Mouse (Mus musculus) G1E (cell line): ENCODE measurements around the gene Cbx4.

Source experiments
- CTCF ChIP-seq: IDR thresholded peaks from 2 replicates; pipeline ENCODE4 v1.5.1; 2012; ENCODE audit warnings: low read depth, low read length, inconsistent platforms, mixed read lengths
- GATA1 ChIP-seq: IDR thresholded peaks from 2 replicates; pipeline ENCODE4 v1.6.1; 2012; ENCODE audit warnings: borderline replicate concordance, low read length, inconsistent platforms, mixed read lengths
- TAL1 ChIP-seq: conservative IDR thresholded peaks from 2 replicates; pipeline ENCODE4 v1.6.1; 2012; ENCODE audit warnings: low read depth, low read length, inconsistent platforms, mixed read lengths

DNA sequence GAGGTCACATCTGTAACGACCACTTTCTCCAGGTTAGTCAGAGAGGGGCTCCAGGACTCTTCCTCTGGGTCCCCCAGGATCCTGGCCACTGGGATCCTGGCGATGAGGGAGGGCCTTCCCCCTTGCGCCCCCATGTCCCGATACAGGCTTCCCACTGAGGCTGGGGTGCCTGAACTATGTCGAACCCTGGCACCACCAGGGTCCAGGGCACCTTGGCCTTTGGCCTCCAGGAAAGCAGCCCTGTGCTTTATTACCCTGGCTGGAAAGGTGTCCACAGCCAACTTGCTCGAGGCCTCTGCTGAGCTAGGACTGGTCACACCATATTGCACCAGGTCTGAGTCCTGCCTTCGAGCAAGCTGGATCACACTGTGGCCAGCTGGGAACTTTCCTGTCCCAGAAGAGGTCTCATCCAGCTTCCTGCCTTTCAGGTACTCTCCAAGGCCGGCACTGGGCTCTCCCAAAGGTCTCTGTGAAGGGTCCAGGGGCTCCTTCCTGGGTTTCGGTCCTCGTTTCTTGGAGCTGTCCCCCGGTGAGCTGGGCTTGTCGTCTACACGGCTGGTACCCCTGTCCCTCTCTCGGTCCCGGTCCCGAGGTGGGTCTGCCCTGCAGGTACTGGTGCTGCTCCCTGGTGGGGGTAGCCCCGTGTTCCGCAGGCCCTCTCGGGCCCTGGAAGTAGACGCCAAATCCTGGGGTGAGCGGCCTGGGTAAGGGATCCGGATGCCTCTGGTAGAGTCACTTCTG is 47.1 kb downstream of the Cbx4 start:
- TF ChIP-seq CTCF: no peak
- TF ChIP-seq TAL1: no peak
- no peak for TF ChIP-seq GATA1
